Mouse (Mus musculus): ENCODE results near the gene Gm20431.
A peak's percentile ranks its signal among the peaks of the same experiment; 100 is the strongest.

The Gm20431 gene

DNA sequence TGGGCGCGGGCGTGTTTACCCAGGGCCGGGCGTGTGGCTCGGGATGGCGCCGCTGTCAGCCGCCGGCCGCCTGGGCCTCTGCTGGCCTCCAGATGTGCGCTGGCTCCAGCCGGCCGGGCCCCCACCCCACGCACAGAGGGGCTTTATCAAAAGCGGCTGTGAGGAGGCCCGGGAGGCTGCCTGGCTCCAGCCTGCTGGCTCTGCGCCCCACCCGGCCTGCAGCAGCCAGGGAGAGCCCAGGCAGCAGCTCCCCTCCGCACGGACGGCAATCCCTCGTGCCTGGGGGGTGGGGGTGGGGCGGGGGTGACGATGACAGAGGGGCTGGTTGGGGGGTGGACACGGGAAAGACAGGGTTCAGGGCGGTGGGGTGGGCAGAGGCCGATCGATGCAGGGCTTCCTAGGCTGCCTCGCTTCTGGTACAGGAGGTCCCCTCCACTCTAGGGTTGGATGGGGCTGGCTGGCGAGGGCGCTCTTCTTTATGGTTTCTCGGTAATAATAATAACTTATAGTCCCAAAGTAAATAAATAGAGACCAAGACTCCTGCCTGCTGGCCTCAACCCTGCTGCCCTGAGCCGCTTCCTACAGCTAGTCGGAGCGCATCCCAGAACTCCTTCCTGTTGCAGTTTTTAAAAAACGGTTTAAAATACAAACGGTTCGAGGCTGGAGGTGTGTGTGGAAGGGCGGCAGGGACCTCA, 63.7 kb downstream of the Gm20431 start:
- DNase-seq, result no peak

GRCm38 (mm10) chr2:167596726-167597491, 64.4 kb downstream of the Gm20431 start:
- DNase-seq, result no peak

DNA sequence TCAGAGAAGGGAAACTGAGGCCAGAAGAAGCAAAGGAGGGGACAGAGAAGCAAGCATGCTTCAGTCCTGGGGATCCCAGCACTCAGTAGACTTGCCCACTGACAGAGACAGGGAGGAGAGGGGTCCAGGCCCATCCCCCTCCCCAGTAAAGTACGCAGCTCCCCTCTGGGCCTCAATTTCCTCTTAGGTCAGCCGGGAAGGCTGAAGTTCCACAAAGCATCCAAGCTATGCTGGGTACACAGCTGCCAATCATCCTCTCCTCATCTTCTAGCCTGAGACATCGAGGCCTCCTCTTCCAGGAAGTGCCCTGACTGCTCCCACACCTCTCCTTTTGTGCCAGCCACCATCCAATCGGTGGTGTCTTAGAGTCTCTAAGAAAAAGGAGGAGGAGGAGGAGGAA, 65.0 kb downstream of the Gm20431 start:
- DNase-seq, result no peak

DNA sequence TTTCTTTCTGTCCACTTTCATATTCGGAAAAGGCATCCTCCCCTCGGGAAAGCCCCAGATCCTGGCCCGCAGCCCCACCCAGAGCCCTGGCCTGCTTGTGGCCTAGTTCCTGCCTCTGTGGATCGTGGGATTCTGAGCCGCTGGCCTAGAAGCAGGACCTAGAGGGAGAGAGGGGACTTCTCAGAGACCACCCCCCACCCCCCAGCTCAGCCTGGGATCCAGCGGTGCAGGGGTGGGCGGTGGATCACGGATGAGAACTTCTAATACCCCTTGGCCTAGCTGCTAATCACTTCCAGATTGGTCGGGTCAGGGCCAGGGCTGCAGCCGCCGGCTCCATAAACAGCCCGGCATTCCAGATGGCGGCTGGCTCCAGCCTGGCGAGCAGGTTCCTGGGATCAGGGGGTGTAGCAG, 65.5 kb downstream of the Gm20431 start:
- no peak for DNase-seq

DNA sequence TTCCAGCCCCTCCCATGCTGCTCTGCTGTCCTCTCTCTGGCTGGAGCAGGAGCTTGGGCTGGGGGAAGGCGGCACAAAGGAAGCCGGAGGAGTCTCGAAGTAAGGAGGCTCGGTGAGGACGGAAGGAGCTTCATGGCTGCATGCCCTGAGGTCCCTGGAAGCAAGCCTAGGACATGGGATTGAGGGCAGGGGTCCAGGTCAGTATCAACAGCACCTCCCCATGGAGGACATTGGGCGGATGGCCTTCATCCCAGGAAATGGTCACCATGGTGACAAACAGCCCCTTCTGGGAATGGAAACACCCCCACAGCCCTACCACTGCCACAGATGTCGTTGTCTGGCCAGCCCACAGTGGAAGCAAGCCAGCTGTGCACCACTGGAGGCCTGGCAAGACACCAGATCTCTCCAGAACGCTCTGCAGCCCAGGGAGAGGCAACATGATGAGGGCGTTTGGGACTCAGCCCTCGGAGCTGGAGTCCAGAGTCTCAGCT, 66.8 kb downstream of the Gm20431 start:
- peak; percentile 56 for DNase-seq

GRCm38 (mm10) chr2:167593551-167594250, 67.6 kb downstream of the Gm20431 start:
- DNase-seq, result no peak

- no peak for DNase-seq
Measured at GRCm38 (mm10) chr2:167588774-167589577, 72.3 kb downstream of the Gm20431 start.

- no peak for DNase-seq
Measured at GRCm38 (mm10) chr2:167586976-167587375, 74.3 kb downstream of the Gm20431 start.

GRCm38 (mm10) chr2:167586041-167586440, 75.3 kb downstream of the Gm20431 start:
- no peak for DNase-seq

GRCm38 (mm10) chr2:167585273-167585672, 76.0 kb downstream of the Gm20431 start:
- no peak for DNase-seq

DNA sequence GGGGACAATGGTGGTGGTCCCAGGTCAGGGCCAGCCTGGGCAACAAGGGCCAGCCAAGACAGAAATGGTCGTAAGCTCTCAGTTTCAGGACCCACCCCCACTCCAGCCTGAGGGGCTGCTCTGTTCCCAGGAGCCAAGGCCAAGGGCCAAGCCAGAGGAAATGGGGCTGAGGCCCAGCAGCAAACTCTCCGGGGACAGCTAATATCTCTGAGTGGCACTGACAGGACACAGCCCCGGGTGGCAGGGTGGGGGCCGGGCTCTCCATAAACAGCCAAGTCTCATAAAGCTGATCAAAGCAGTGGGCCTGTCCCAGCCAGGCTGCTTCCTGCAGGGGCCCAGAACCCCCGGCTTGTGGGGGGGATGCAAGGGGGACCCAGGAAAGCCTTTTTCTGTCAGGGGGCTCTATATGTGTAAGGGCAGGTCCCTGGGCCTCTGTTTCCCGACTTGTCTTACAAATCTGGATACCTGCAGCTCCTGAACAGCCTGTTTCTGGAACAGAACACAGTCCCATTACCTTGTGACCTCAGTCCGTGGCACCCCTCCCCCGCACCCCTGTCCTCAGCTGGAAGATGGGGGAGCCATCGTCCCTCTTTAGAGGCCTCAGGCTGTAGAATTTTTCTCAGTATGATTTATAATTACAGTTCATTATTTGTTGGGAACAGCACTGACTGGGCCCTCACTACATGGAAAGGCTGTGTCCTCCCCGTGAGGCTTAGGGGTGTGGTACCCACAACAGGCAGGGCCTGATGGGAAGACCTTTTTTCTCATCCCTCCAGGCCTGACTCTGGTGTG, 77.9 kb downstream of the Gm20431 start:
- DNase-seq, result no peak

- DNase-seq, result no peak
Measured at GRCm38 (mm10) chr2:167578521-167578920, 82.8 kb downstream of the Gm20431 start.

DNA sequence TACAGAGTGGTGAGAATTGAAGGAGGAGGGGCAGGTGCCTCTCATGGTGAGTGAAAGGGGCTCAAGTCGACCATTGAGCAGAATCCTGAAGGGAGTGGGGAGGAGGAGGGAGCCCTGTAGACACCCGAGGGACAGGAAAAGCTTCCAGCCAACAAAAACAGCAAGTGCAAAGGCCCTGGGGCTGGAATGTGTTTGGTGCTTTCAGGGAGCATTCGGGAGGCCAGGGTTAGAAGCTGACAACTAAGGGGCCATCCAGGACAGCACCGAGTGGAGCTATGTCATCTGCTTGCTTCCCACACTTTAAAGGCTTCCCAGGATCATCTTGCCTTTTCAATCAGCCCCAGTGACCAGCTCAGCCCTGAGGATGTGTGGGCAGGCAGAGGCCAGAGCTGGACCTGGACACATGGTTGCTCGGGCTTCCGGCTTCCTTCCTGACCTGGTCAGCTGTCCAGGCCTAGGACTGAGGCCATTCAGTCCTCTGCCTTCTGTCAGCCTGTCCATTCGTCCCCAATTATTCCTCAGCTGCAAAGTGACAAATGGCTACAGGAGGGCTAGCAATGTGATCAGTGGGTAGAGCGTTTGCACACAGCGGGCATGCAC, 84.0 kb downstream of the Gm20431 start:
- DNase-seq, result no peak

- DNase-seq, result no peak
Measured at GRCm38 (mm10) chr2:167576121-167576620, 85.1 kb downstream of the Gm20431 start.

DNA sequence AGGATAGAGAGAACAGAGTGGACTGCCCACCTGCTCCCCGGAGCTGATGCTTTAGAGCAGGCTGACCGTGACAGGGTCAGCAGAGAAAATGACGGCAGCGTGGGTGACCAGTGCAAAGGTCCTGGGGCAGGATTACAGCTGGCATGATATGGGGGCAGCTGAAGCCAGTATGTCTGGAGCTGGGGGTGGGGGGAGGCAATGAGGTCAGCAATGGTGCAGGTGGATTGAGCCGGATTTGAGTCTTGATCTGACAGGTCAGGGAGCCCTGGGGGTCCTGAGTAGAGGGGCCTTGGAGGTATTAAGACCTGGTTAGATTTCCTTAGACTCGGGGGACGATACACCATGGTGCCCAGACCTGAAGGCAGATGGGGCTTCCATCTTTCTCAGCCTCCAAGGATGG, 85.7 kb downstream of the Gm20431 start:
- no peak for DNase-seq

GRCm38 (mm10) chr2:167574814-167575213, 86.5 kb downstream of the Gm20431 start:
- no peak for DNase-seq

- DNase-seq, result no peak
Measured at GRCm38 (mm10) chr2:167571442-167572220, 89.7 kb downstream of the Gm20431 start.

GRCm38 (mm10) chr2:167570815-167571214, 90.5 kb downstream of the Gm20431 start:
- DNase-seq, result no peak

DNA sequence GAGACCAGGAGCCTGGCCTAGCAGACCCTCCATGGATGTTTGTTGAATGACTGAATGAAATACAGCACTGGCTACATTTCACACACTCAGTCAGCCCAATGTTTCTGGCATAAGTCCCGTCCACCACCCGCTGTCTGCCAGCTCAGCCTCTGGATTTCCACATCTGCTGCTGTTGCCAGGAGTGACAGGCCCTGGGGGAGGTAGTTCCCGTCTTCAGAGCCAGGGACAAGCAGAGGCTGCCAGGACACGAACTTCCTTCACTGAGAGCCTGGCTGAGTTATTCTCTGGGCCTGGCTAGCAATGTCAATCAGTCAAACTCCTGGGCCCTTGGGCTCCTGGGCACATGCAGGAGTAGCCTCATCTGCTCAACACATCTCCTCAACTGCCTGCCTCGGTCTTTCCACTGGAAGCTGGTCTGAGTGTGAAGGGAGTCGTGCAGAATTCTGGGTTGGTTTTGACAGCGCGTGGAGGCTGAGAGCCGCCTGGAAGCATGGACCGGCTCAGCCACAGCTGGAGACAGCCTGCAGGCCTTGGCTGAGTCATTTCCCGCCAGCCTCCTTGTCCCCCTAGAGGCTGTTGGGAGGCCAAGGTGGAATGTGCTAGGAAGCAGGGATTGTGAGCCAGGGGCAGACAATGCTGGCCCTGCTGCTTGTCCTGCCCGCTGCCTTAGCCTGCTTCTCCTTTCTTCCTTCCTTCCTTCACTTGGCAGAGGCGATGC, 91.2 kb downstream of the Gm20431 start:
- DNase-seq, result peak; percentile 34

GRCm38 (mm10) chr2:167568112-167568511, 93.2 kb downstream of the Gm20431 start:
- DNase-seq, result no peak

All from right cerebral cortex, postnatal 14 days (tissue).